In the genomic region with DNA sequence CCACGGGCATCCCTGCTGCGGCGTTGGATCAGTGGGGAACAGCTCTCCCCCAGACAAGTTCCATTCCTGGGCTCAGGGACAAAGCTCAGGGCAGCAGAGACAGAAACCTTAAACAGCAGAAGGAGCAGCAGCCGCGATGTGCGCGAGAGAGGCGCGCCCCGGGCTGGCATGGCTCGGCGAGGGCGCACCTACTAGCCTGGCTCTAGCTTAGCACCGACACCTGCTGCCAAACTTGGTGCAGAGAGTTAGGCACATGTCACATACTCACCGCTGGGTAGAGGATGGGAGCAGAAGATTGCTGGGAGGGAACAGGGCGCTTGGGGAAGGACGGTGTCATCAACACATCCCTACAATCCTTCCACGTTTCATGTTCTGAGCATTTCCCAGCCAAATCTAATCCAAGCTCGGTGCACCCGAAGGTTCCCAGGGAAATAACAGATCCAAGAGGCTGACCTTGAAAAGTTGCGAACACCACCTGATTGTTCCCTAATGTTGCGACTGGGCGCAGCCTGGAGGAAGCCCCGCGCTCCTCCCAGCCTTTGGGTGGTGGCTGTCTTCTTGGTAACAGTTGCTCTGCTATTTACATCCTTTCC, we compare ENCODE assay signal across 8 mouse cellular contexts. TPM values are rescaled to one million over a fixed set of nuclear protein-coding genes. Genes with fewer than 3 reads are reported as not detected.
DNase-seq lines count a peak whose midpoint lies in the region; ATAC-seq lines count a peak whose summit lies in the region.

No protein-coding gene starts in this region.

- H3K4me2 ChIP-seq in forebrain, embryonic 14.5 days (ENCODE audit: low read length) = peak overlapping the region; percentile 86
- H3K4me2 ChIP-seq in midbrain, embryonic 15.5 days = peak overlapping the region; percentile 75

- H3K9ac ChIP-seq in forebrain, embryonic 14.5 days (ENCODE audit: low read length) = peak overlapping the region; percentile 67
- H3K9ac ChIP-seq in midbrain, embryonic 15.5 days = peak overlapping the region; percentile 45

- peak; percentile 24 for ATAC-seq in forebrain, embryonic 14.5 days
- ATAC-seq in midbrain, embryonic 15.5 days (replicated peaks) = peak; percentile 56
- no peak for ATAC-seq in inflammation-experienced regulatory T-cells, adult 6 months

- no peaks in the 10 kb centered on the region for H3K9me3 ChIP-seq in forebrain, embryonic 14.5 days (replicated peaks; ENCODE audit: control insufficient read depth, low read length)
- H3K9me3 ChIP-seq in midbrain, embryonic 15.5 days = no peaks in the 10 kb centered on the region

- WGBS in forebrain, embryonic 14.5 days = under 1% methylated on average over 25 of the region's 25 CpGs
- 1% methylated on average over 25 of the region's 25 CpGs for WGBS in midbrain, embryonic 15.5 days

- H3K36me3 ChIP-seq in forebrain, embryonic 14.5 days (ENCODE audit: control insufficient read depth, insufficient read depth, low read length) = no peaks in the 10 kb centered on the region
- no peaks in the 10 kb centered on the region for H3K36me3 ChIP-seq in midbrain, embryonic 15.5 days (replicated peaks)

- H3K27ac ChIP-seq in forebrain, embryonic 14.5 days (ENCODE audit: low read depth, low read length) = no peak overlapping the region
- H3K27ac ChIP-seq in midbrain, embryonic 15.5 days = 0 out of 2 replicates have a peak overlapping the region, but pooled peaks have one; percentile 4

- H3K27me3 ChIP-seq in forebrain, embryonic 14.5 days (replicated peaks; ENCODE audit: control insufficient read depth, insufficient read depth, low read length) = no peaks in the 10 kb centered on the region
- no peaks in the 10 kb centered on the region for H3K27me3 ChIP-seq in midbrain, embryonic 15.5 days (replicated peaks)

- H3K4me3 ChIP-seq in forebrain, embryonic 14.5 days (ENCODE audit: low read depth, low read length) = peak overlapping the region; percentile 54
- H3K4me3 ChIP-seq in midbrain, embryonic 15.5 days = peak overlapping the region; percentile 53

- DNase-seq in kidney, adult 18-20 months = peak; percentile 2
- DNase-seq in kidney, adult 11 months = no peak
- peak; percentile 23 for DNase-seq in adrenal gland, postnatal 10 days
- peak; percentile 34 for DNase-seq in forebrain, embryonic 14.5 days (ENCODE audit: low spot score)
- DNase-seq in kidney, postnatal 4 days = peak; percentile 2 to 6
- DNase-seq in thymus, adult 18-20 months = no peak

- peaks cover 13% of the 10 kb centered on the region for H3K4me1 ChIP-seq in forebrain, embryonic 14.5 days (ENCODE audit: control insufficient read depth, insufficient read depth, low read length)
- peaks cover 10% of the 10 kb centered on the region for H3K4me1 ChIP-seq in midbrain, embryonic 15.5 days

RNA-seq across cellular contexts. Expression of a gene that starts 1.5 kb away (rescaled TPM):
- under 1 TPM; 0.30 to 0.91 TPM for total RNA-seq in adrenal gland, postnatal 10 days (2021)
- 1.1 and 1.7 TPM in 2 replicates for polyA plus RNA-seq in forebrain, embryonic 14.5 days (2014; fragmentation: Nextera tagmentation; extraction: Ambion mirVana)
- 4.2 and 4.5 TPM in 2 replicates for polyA plus RNA-seq in midbrain, embryonic 15.5 days (2015; fragmentation: Nextera tagmentation; extraction: Ambion mirVana)
- polyA plus RNA-seq in inflammation-experienced regulatory T-cells, adult 6 months (2017; shearing (Covaris generic)) = not detected

Comparison
In these comparisons a context has a peak if more than half of its experiments do, and no peak if none do; other contexts are left out.
1. DNase-seq: peak in kidney, adult 18-20 months (single experiment), adrenal gland, postnatal 10 days (single experiment), forebrain, embryonic 14.5 days (single experiment) and kidney, postnatal 4 days (2 of 2); none in kidney, adult 11 months (single experiment) and thymus, adult 18-20 months (0 of 2).